Mouse (Mus musculus) stomach, postnatal 0 days (tissue): Measurements from ENCODE around the gene Sh3kbp1. TPM values are rescaled to one million over a fixed set of nuclear protein-coding genes. Genes with fewer than 3 reads are reported as not detected.

Experiments
- ATAC-seq: fragments of 200-750 bp; cut with Nextera tagmentation; 2 replicates; pipeline ENCODE4 v1.8.0; 2017; ENCODE audit not compliant: low FRiP score, low TSS enrichment
- DNase-seq: peaks from one replicate; pipeline ENCODE4 v3.0.0-alpha.2; 2016; ENCODE audit warnings: low spot score
- H3K27ac ChIP-seq: fragments of 300-500 bp; sonication (generic); replicated peaks from 2 replicates; pipeline ENCODE4 v1.5.1; 2014; ENCODE audit warnings: mild to moderate bottlenecking, control low read depth
- H3K27me3 ChIP-seq: fragments of 300-500 bp; sonication (generic); 2 replicates; pipeline ENCODE4 v1.6.1; 2014; ENCODE audit warnings: low read length; ENCODE audit not compliant: control insufficient read depth, insufficient read depth
- H3K36me3 ChIP-seq: fragments of 300-500 bp; sonication (generic); 2 replicates; pipeline ENCODE4 v1.6.1; 2014; ENCODE audit warnings: low read length, mixed read lengths; ENCODE audit not compliant: control insufficient read depth, insufficient read depth
- H3K4me1 ChIP-seq: fragments of 300-500 bp; sonication (generic); replicated peaks from 2 replicates; pipeline ENCODE4 v1.6.1; 2014; ENCODE audit warnings: antibody characterized with exemption; ENCODE audit not compliant: control insufficient read depth, insufficient read depth
- H3K4me2 ChIP-seq: fragments of 300-500 bp; sonication (generic); replicated peaks from 2 replicates; pipeline ENCODE4 v1.6.1; 2014; ENCODE audit warnings: low read depth, mild to moderate bottlenecking, control low read depth, moderate library complexity
- H3K4me3 ChIP-seq: fragments of 300-500 bp; sonication (generic); 2 replicates; pipeline ENCODE4 v1.5.1; 2014; ENCODE audit warnings: low read depth, low read length, control low read depth
- H3K9ac ChIP-seq: fragments of 300-500 bp; sonication (generic); 2 replicates; pipeline ENCODE4 v1.6.1; 2014; ENCODE audit warnings: mild to moderate bottlenecking, low read length, control low read depth, mixed read lengths
- H3K9me3 ChIP-seq: fragments of 300-500 bp; sonication (generic); 2 replicates; pipeline ENCODE4 v1.6.1; 2016; ENCODE audit warnings: low read length; ENCODE audit not compliant: control insufficient read depth
- CTCF ChIP-seq: IDR thresholded peaks from 2 replicates; pipeline ENCODE4 v1.5.1; 2016; ENCODE audit warnings: antibody characterized with exemption, low read depth, mild to moderate bottlenecking, moderate library complexity
- EP300 ChIP-seq: optimal IDR thresholded peaks from 2 replicates; pipeline ENCODE3; 2016; ENCODE audit warnings: antibody characterized with exemption
- WGBS: fragments of 180-500 bp; shearing (Covaris S2); extraction: QIAGEN DNeasy Blood & Tissue Kit; methylation state at CpG from one replicate; pipeline ENCODE4 v1.1.7; 2014; 5-methylcytosine and 5-hydroxymethylcytosine counted together
- polyA plus RNA-seq: library from polyadenylated mRNA; unstranded; fragments of >200 nt; fragmentation: Nextera tagmentation; extraction: Ambion mirVana; gene quantifications from 2 replicates; pipeline ENCODE4 v1.2.1, GENCODE M21; 2015

Gene Sh3kbp1
- polyA plus RNA-seq, 1 experiment from 2014 or later, result 13.3 TPM

- H3K27ac ChIP-seq, result no peak overlapping the region
- DNase-seq, result no peak
- no peak overlapping the region for H3K4me3 ChIP-seq
- no peak overlapping the region for H3K9ac ChIP-seq
- ATAC-seq, result no peak
- no peaks in the 10 kb centered on the region for H3K27me3 ChIP-seq
- no peak for TF ChIP-seq EP300
- no peak for TF ChIP-seq CTCF
- no peak overlapping the region for H3K4me2 ChIP-seq
- no peaks in the 10 kb centered on the region for H3K36me3 ChIP-seq
- no peaks in the 10 kb centered on the region for H3K4me1 ChIP-seq
- 89% methylated on average over 7 of the region's 7 CpGs for WGBS
- no peaks in the 10 kb centered on the region for H3K9me3 ChIP-seq
Observed at GRCm38 (mm10) chrX:159756901-159757821, 130.1 kb downstream of the Sh3kbp1 start.

GRCm38 (mm10) chrX:159757854-159758540, 130.9 kb downstream of the Sh3kbp1 start:
- H3K4me2 ChIP-seq, result no peak overlapping the region
- H3K27me3 ChIP-seq, result no peaks in the 10 kb centered on the region
- DNase-seq (no peak), ATAC-seq (no peak)
- 64% methylated on average over 5 of the region's 5 CpGs for WGBS
- H3K9me3 ChIP-seq, result no peaks in the 10 kb centered on the region
- TF ChIP-seq CTCF (no peak), EP300 (no peak)
- no peak overlapping the region for H3K27ac ChIP-seq
- no peak overlapping the region for H3K9ac ChIP-seq
- no peak overlapping the region for H3K4me3 ChIP-seq
- no peaks in the 10 kb centered on the region for H3K36me3 ChIP-seq
- H3K4me1 ChIP-seq, result no peaks in the 10 kb centered on the region

- WGBS, result 76% methylated on average over 3 of the region's 3 CpGs
Observed at GRCm38 (mm10) chrX:159763801-159764200, 136.7 kb downstream of the Sh3kbp1 start.

GRCm38 (mm10) chrX:159765850-159766249, 138.8 kb downstream of the Sh3kbp1 start:
- Histone ChIP-seq H3K4me3 (no peak overlapping the region), H3K27me3 (no peaks in the 10 kb centered on the region), H3K9ac (no peak overlapping the region), H3K9me3 (no peaks in the 10 kb centered on the region), H3K4me2 (no peak overlapping the region), H3K4me1 (no peaks in the 10 kb centered on the region), H3K27ac (no peak overlapping the region), H3K36me3 (no peaks in the 10 kb centered on the region)
- no peak for DNase-seq
- ATAC-seq, result no peak
- TF ChIP-seq CTCF (no peak), EP300 (no peak)
- WGBS, result 43% methylated on average over 1 of the region's 1 CpGs

More at GRCm38 (mm10) chrX:159763801-159764200, 136.7 kb downstream of the Sh3kbp1 start:
- TF ChIP-seq EP300 (no peak), CTCF (no peak)
- no peak for DNase-seq
- Histone ChIP-seq H3K27me3 (no peaks in the 10 kb centered on the region), H3K9ac (no peak overlapping the region), H3K4me1 (no peaks in the 10 kb centered on the region), H3K9me3 (no peaks in the 10 kb centered on the region), H3K4me2 (no peak overlapping the region), H3K4me3 (no peak overlapping the region), H3K27ac (no peak overlapping the region), H3K36me3 (no peaks in the 10 kb centered on the region)
- ATAC-seq, result no peak

GRCm38 (mm10) chrX:159769005-159769404, 141.9 kb downstream of the Sh3kbp1 start:
- H3K36me3 ChIP-seq, result no peaks in the 10 kb centered on the region
- DNase-seq, result no peak
- no peaks in the 10 kb centered on the region for H3K9me3 ChIP-seq
- H3K27me3 ChIP-seq, result no peaks in the 10 kb centered on the region
- no peak for ATAC-seq
- no peak overlapping the region for H3K4me3 ChIP-seq
- WGBS, result 59% methylated on average over 2 of the region's 2 CpGs
- no peak overlapping the region for H3K27ac ChIP-seq
- TF ChIP-seq CTCF, result no peak
- no peak for TF ChIP-seq EP300
- H3K4me2 ChIP-seq, result no peak overlapping the region
- no peak overlapping the region for H3K9ac ChIP-seq
- H3K4me1 ChIP-seq, result no peaks in the 10 kb centered on the region

- no peak overlapping the region for H3K27ac ChIP-seq
- no peak overlapping the region for H3K4me2 ChIP-seq
- H3K9ac ChIP-seq, result no peak overlapping the region
- H3K9me3 ChIP-seq, result no peaks in the 10 kb centered on the region
- DNase-seq (no peak), ATAC-seq (no peak)
- no peaks in the 10 kb centered on the region for H3K36me3 ChIP-seq
- no peaks in the 10 kb centered on the region for H3K27me3 ChIP-seq
- WGBS, result 88% methylated on average over 3 of the region's 3 CpGs
- TF ChIP-seq EP300 (no peak), CTCF (no peak)
- no peak overlapping the region for H3K4me3 ChIP-seq
- H3K4me1 ChIP-seq, result no peaks in the 10 kb centered on the region
Observed at GRCm38 (mm10) chrX:159769773-159770172, 142.7 kb downstream of the Sh3kbp1 start.
